Mouse (Mus musculus) intestine, embryonic 16.5 days (tissue): Measurements from ENCODE around the gene Tmem198. TPM values are rescaled to one million over a fixed set of nuclear protein-coding genes. Genes with fewer than 3 reads are reported as not detected.
A peak's percentile ranks its signal among the peaks of the same experiment; 100 is the strongest.

Experiments used
- ATAC-seq: fragments of 200-750 bp; cut with Nextera tagmentation; 2 replicates; pipeline ENCODE4 v1.8.0; 2017; ENCODE audit warnings: moderate TSS enrichment, moderate library complexity
- H3K27ac ChIP-seq: fragments of 300-500 bp; sonication (generic); 2 replicates; pipeline ENCODE4 v1.5.1; 2014; ENCODE audit warnings: mild to moderate bottlenecking, low read length
- H3K27me3 ChIP-seq: fragments of 300-500 bp; sonication (generic); replicated peaks from 2 replicates; pipeline ENCODE4 v1.6.1; 2014; ENCODE audit warnings: low read length, control low read depth, mixed read lengths; ENCODE audit not compliant: control insufficient read depth, insufficient read depth
- H3K36me3 ChIP-seq: fragments of 300-500 bp; sonication (generic); 2 replicates; pipeline ENCODE4 v1.6.1; 2014; ENCODE audit warnings: low read length, control low read depth; ENCODE audit not compliant: control insufficient read depth, insufficient read depth
- H3K4me1 ChIP-seq: fragments of 300-500 bp; sonication (generic); 2 replicates; pipeline ENCODE4 v1.6.1; 2014; ENCODE audit warnings: low read length, control low read depth, mixed read lengths; ENCODE audit not compliant: control insufficient read depth, insufficient read depth
- H3K4me2 ChIP-seq: fragments of 300-500 bp; sonication (generic); 2 replicates; pipeline ENCODE4 v1.6.1; 2014; ENCODE audit warnings: low read depth, low read length, control low read depth
- H3K4me3 ChIP-seq: fragments of 300-500 bp; sonication (generic); 2 replicates; pipeline ENCODE4 v1.5.1; 2014; ENCODE audit warnings: mild to moderate bottlenecking, low read length
- H3K9ac ChIP-seq: fragments of 300-500 bp; sonication (generic); 2 replicates; pipeline ENCODE4 v1.6.1; 2014; ENCODE audit warnings: low read depth, low read length
- H3K9me3 ChIP-seq: fragments of 300-500 bp; sonication (generic); 2 replicates; pipeline ENCODE4 v1.6.1; 2016; ENCODE audit warnings: low read length, control low read depth; ENCODE audit not compliant: control insufficient read depth
- WGBS: fragments of 180-500 bp; shearing (Covaris S2); extraction: QIAGEN DNeasy Blood & Tissue Kit; methylation state at CpG from one replicate; pipeline ENCODE4 v1.1.7; 2014; 5-methylcytosine and 5-hydroxymethylcytosine counted together
- polyA plus RNA-seq: library from polyadenylated mRNA; unstranded; fragments of >200 nt; fragmentation: Nextera tagmentation; extraction: Ambion mirVana; gene quantifications from 2 replicates; pipeline ENCODE4 v1.2.1, GENCODE M21; 2015

The Tmem198 gene
- polyA plus RNA-seq, 1 experiment from 2014 or later, result 1.5 TPM

DNA sequence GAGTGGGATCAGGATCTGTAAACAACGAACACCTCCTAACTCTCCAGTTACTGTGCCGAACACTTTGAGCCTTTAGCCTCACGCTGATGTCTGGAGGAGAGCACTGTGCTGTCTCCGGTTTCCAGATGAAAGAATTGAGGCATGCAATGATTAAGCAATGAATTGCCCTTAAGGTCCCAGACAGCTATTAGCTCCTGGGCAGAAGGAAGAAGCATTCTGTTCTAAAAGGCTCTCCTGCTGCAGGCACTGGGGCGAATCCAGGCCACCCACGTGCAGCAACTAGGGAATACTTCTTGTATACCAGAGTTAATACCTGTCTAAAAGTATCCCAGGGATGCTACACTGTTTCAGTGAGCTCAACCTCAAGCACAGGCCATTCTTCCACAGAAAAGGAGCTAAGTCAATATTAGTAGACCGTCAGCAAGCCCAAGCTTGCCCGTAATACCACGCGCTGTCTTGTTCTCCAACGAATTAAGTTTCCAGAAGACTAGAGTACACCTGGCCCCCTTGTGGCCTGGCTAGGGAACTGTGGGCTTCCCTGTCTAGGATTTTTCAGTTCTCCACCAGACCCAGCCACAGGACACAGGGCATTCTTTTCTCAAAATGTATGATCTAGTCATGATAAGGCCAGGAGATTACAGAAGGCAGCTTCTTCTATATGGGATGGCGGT, 15.7 kb downstream of the Tmem198 start:
- no peaks in the 10 kb centered on the region for H3K9me3 ChIP-seq
- peaks cover 25% of the 10 kb centered on the region for H3K36me3 ChIP-seq
- ATAC-seq, result 0 out of 2 replicates have a peak, but pooled peaks have one; percentile 26
- H3K27me3 ChIP-seq, result no peaks in the 10 kb centered on the region
- H3K4me2 ChIP-seq, result no peak overlapping the region
- H3K27ac ChIP-seq, result no peak overlapping the region
- WGBS, result 56% methylated on average over 12 of the region's 12 CpGs
- H3K9ac ChIP-seq, result no peak overlapping the region
- no peak overlapping the region for H3K4me3 ChIP-seq
- no peaks in the 10 kb centered on the region for H3K4me1 ChIP-seq

DNA sequence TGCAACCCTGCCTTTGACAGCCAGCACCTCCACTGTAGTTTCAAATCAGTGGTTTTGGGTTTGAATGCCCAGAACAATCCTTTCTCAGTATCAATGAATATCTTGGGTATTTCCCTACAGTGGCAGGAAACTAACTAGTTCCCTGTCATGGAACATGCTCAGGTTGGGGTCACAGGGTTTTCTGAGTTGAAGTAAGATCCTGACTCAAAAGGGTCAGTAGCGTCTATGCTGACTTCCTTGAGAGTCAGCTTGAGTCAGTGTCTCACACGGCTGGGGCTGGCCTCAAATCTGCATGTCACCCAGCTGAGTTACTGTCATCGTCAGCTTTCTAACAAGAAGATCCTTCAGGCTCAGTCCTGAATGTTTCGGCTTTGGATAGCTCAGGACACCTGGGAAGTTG, 19.6 kb downstream of the Tmem198 start:
- Histone ChIP-seq H3K9ac (no peak overlapping the region), H3K27me3 (no peaks in the 10 kb centered on the region), H3K27ac (no peak overlapping the region), H3K4me3 (no peak overlapping the region), H3K4me2 (no peak overlapping the region), H3K36me3 (peaks cover 32% of the 10 kb centered on the region), H3K4me1 (peaks cover 11% of the 10 kb centered on the region), H3K9me3 (no peaks in the 10 kb centered on the region)
- 89% methylated on average over 4 of the region's 4 CpGs for WGBS
- no peak for ATAC-seq

DNA sequence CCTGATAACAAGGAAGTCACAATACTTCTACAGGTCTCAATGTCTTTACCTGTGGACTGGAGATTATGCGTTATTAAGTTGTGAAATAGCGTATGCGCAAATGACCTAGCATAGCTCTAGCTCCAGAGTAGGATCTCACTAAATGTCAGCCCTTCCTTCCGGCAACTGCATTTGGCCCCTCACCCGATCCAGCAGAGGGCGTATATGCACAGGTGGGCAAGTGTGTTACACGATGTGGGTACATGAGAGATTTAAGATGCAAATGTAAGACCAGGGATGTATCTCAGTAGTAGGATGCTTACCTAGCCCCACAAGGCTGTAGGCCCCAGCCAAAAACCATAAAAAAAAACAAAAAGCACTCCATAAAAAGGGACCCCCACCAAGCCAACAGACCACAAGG, 20.1 kb downstream of the Tmem198 start:
- ATAC-seq, result no peak
- Histone ChIP-seq H3K9ac (no peak overlapping the region), H3K27ac (no peak overlapping the region), H3K4me3 (no peak overlapping the region), H3K9me3 (no peaks in the 10 kb centered on the region), H3K4me1 (peaks cover 16% of the 10 kb centered on the region), H3K27me3 (no peaks in the 10 kb centered on the region), H3K4me2 (no peak overlapping the region), H3K36me3 (peaks cover 32% of the 10 kb centered on the region)
- 78% methylated on average over 7 of the region's 7 CpGs for WGBS

DNA sequence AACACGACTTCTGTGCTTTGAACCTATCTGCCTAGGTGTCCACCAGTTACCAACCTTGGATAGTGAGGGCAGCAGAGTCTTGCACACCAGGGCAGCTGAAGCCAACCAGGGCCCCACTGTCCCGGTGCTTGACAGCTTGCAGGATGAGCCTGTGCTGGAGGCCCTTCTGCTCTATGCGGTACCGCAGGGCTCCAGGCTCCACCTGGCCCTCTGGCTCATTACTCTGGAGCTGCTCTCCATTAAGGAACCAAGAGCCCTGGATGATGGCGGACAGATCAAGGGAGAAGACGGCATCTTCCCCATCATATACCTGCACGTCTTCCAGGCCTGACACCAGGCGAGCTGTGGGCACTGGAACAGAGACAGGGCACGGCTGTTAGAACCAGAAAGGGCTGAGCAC, 22.6 kb downstream of the Tmem198 start:
- no peaks in the 10 kb centered on the region for H3K27me3 ChIP-seq
- no peak overlapping the region for H3K4me2 ChIP-seq
- H3K4me1 ChIP-seq, result peaks cover 23% of the 10 kb centered on the region
- no peaks in the 10 kb centered on the region for H3K9me3 ChIP-seq
- no peak for ATAC-seq
- peaks cover 23% of the 10 kb centered on the region for H3K36me3 ChIP-seq
- no peak overlapping the region for H3K27ac ChIP-seq
- no peak overlapping the region for H3K4me3 ChIP-seq
- no peak overlapping the region for H3K9ac ChIP-seq
- 95% methylated on average over 9 of the region's 9 CpGs for WGBS

DNA sequence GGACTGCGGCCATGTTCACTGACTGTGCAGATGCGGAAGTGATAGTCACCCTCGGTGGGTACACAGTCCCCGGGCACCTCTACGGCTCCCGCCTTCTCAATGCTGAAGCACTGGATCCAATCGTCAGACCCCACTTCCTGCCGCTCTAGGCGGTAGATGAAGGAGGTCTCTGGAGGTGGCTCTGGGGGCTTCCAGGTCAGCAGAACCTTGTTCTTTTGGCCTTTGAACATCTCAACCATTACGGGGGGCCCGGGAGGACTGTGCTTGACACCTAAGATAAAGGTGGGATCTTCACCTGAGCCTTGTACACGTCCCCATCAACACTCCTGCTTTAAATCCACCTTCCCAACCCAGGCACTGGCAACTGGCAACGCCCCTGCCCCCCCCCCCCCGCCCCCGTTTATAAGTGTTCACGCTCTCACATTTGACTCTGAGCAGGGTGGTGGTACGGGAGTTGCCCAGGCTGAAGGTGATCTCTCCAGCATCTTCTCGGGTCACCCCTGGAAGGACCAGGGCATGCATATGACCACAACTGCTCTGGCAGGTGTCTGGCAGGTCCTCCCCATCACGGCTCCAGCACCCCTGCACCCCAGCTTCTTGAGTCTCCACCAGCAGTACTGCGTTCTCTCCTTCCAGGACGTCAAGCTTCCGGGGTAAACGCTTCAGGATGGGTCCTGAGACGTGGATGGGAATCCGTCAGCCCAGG, 23.8 kb downstream of the Tmem198 start:
- H3K4me1 ChIP-seq, result peaks cover 29% of the 10 kb centered on the region
- H3K4me3 ChIP-seq, result no peak overlapping the region
- no peaks in the 10 kb centered on the region for H3K27me3 ChIP-seq
- WGBS, result 86% methylated on average over 25 of the region's 25 CpGs
- no peak overlapping the region for H3K4me2 ChIP-seq
- peak overlapping the region; percentile 24; the same call in 1 of the 2 replicates for H3K9ac ChIP-seq
- no peak overlapping the region for H3K27ac ChIP-seq
- H3K9me3 ChIP-seq, result no peaks in the 10 kb centered on the region
- H3K36me3 ChIP-seq, result peaks cover 21% of the 10 kb centered on the region
- no peak for ATAC-seq

DNA sequence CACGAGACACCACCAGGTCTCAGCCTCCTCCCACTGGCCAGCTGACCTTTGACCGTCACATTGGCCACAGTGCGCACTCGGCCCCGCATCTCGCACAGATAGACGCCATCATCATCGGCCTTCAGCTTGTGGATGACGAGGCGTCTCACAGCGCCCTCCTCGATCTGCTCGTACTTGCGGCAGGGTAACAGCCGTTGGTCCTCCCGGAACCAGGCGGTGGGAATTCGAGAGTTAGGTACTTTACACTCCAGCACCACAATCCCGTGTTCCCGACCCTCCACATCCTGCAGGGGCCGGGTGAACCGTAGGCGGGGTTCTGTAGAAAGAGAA, 24.3 kb downstream of the Tmem198 start:
- Histone ChIP-seq H3K9ac (peak overlapping the region; percentile 24; the same call in 1 of the 2 replicates), H3K4me1 (peaks cover 29% of the 10 kb centered on the region), H3K36me3 (peaks cover 19% of the 10 kb centered on the region), H3K9me3 (no peaks in the 10 kb centered on the region), H3K27me3 (no peaks in the 10 kb centered on the region), H3K27ac (no peak overlapping the region), H3K4me2 (peak overlapping the region; percentile 97; the same call in 1 of the 2 replicates), H3K4me3 (peak overlapping the region; percentile 12; the same call in 1 of the 2 replicates)
- 71% methylated on average over 23 of the region's 23 CpGs for WGBS
- ATAC-seq, result no peak

DNA sequence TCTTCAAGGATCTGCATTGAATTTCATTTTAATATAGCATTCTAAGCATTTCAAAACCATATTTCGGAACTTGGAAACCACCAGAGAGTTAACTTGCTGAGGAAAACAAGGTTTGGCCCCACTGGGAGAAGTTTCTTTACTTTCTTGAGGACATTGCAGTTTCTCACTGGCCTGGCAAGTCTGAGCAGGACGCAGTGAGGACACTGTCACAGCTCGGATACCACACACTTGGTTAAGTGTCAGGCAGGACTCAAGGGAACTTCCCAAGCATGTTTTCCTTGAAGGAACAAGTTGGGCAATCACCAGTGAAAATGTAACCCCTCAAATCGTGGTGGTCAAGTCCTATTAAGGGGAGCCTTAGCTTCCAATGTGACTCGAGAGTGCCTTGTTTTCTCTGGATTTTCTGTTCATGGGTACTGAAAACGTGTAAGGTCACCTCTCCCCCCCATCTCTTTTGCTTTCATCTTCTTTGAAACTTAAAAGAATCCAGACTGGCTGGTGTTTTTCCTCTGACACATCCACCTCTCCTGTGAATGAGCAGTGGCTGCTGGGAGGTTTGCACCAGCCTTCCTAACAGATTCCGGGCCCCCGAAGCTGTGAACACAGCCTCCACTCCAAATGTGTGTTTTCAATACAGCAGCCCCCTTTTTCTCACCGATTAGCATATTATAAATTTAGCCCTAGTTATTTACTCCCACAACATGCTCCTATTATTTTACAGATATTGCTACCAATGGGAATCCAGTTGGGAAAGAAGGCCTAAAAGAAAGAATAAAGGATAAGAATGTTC, 25.1 kb downstream of the Tmem198 start:
- Histone ChIP-seq H3K36me3 (peaks cover 16% of the 10 kb centered on the region), H3K9me3 (no peaks in the 10 kb centered on the region), H3K4me1 (peaks cover 33% of the 10 kb centered on the region), H3K27ac (no peak overlapping the region), H3K4me2 (peak overlapping the region; percentile 97), H3K4me3 (peak overlapping the region; percentile 72), H3K9ac (peak overlapping the region; percentile 94), H3K27me3 (no peaks in the 10 kb centered on the region)
- ATAC-seq, result no peak
- WGBS, result 60% methylated on average over 9 of the region's 9 CpGs

DNA sequence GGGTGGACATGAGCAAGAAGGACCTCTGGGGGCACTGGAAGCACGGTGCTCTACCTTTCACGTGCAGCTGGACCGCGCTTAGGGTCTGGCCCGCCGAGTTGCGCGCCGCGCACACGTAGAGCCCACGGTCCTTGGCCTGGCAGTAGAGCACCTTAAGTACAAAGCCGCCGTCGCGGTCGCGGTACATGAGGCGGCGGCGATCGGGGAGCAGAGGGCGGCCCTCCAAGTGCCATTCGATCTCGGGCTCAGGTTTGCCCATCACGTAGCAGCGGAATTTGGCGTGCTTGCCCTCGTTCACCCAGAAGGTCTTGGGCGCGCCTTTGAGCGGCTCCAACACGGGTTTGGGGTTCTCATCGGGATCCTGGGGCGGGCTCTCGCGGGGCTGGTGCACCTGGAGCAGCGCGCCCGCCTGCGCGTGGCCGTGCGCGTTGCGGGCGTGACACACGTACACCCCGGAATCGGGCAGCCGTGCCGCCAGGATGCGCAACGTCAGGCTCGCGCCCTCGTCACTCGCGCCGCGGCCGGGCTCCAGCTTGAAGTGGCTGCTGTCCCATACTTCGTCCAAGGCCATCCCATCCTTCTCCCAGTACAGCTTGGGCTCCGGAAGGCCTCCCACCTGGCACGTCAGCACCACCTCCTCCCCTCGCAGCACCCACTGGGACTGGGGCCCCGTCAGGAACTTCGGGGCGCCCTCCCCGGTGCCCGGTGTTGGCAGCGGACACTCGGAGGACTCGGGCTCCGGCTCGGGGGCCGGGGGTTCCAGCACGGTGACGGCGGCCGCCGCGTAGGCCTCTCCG, 26.0 kb downstream of the Tmem198 start:
- H3K4me2 ChIP-seq, result peak overlapping the region; percentile 97
- WGBS, result under 1% methylated on average over 84 of the region's 84 CpGs
- no peaks in the 10 kb centered on the region for H3K27me3 ChIP-seq
- peak overlapping the region; percentile 94 for H3K9ac ChIP-seq
- peak; percentile 58 for ATAC-seq
- no peaks in the 10 kb centered on the region for H3K9me3 ChIP-seq
- H3K36me3 ChIP-seq, result peaks cover 13% of the 10 kb centered on the region
- peak overlapping the region; percentile 72 for H3K4me3 ChIP-seq
- peaks cover 41% of the 10 kb centered on the region for H3K4me1 ChIP-seq
- H3K27ac ChIP-seq, result peak overlapping the region; percentile 99
